Mouse (Mus musculus): ENCODE measurements around the gene Gng13.

DNA sequence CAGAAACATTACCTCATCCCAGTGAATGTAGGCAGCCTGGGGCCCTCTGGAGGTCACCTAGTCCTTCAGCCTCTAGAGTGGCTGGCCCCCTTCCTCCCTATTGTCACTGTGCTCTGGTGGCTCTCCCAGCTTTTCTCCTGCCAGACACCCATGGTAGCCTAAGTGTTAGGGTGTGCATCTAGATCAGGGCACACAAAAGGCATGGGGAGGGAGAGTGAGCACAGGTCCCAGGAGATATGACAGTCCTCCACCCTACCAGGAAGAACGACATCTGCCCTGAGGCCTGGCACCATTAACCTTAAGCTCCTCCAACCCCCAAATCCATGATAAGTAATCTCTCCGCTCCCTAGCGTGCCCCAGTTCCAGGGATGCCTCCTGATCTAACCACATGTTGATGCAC, 1.3 kb upstream of the Gng13 start:
- TF ChIP-seq CTCF (conservative IDR thresholded peaks at IDR 0.05 in 1 of 2, IDR thresholded peaks at IDR 0.05 in 1 of 2; ENCODE audit: low read depth in 2 of 2, low read length in 2 of 2): no peak
- TF ChIP-seq ETS1 (conservative IDR thresholded peaks at IDR 0.05; ENCODE audit: low read depth, low read length): no peak
- TF ChIP-seq POLR2A (IDR thresholded peaks at IDR 0.05; ENCODE audit: low read depth, low read length): no peak
- no peak for TF ChIP-seq POLR2AphosphoS2 (IDR thresholded peaks at IDR 0.05; ENCODE audit: low read depth, low read length)
- no peak for TF ChIP-seq USF1 (IDR thresholded peaks at IDR 0.05; ENCODE audit: low read depth, low read length)
- no peak for TF ChIP-seq ZC3H11A (IDR thresholded peaks at IDR 0.05; ENCODE audit: low read depth, low read length)
- TF ChIP-seq ELF1 (IDR thresholded peaks at IDR 0.05; ENCODE audit: low read depth, low read length): no peak
- no peak for TF ChIP-seq PAX5 (IDR thresholded peaks at IDR 0.05; ENCODE audit: low read length)
- TF ChIP-seq ZMIZ1 (IDR thresholded peaks at IDR 0.05; ENCODE audit: low read depth, low read length): no peak
- TF ChIP-seq JUN (IDR thresholded peaks at IDR 0.05; ENCODE audit: insufficient read depth, low read depth, low read length): no peak
- no peak for TF ChIP-seq TBP (conservative IDR thresholded peaks at IDR 0.05; ENCODE audit: low read depth, low read length)
- no peak for TF ChIP-seq EP300 (IDR thresholded peaks at IDR 0.05; ENCODE audit: low read length)

Measured in CH12.LX (cell line).